Mouse (Mus musculus): ENCODE data around the gene Rabac1. TPM values are rescaled to one million over a fixed set of nuclear protein-coding genes. Genes with fewer than 3 reads are reported as not detected.

Rabac1 gene
- 129 and 144 TPM in 2 replicates for polyA plus RNA-seq (2014; fragmentation: Nextera tagmentation; extraction: Ambion mirVana)

DNA sequence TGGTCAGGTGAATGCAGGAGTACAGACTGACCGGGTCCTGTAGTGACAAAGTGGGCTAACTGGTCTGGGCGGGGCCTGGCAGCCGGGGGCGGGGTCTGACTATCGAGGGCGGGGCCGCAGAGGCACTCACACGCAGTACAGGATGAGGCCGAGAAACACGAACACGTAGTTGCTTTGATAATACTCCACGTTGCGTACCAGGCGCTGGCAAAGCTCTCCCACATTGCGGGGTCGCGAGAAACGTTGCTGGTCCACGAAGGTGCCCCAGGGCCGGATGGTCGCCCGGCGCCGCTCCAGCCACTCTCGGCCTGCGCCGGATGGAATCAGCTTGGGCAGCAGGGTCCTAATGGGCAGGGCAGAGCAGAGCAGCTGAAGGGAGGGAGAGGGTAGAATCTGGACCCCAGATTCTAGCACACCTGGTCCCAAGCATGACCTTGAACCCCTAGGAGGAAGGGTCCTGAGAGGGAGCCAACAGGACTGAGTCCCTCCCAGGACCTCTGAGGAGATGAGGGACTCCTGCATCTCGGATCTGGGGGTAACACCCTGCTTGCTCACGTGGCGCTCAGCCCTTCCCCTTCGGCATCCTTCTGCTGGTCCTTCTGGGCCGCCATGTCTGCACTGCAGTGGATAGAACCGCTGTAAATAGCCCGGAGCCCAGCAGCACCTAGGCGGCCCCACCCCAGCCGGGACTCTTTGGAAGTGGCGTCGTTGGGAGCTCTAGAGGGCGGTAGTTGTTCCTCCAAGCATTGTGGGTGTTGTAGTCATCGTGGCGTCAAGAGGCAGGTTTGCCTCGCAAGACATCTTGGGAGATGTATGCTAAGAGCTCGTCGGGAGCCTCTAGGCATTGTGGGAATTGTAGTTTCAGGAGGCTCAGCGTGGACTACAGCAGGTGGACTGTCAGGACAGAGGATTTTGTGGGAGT lies at the start of gene Rabac1:
Rabac1 (minus strand) TSS at position 783 of the 922 bp plus-strand sequence.
- no peaks in the 10 kb centered on the region for H3K27me3 ChIP-seq (ENCODE audit: control insufficient read depth, insufficient read depth, low read length)
- WGBS, result under 1% methylated on average over 45 of the region's 45 CpGs

DNA sequence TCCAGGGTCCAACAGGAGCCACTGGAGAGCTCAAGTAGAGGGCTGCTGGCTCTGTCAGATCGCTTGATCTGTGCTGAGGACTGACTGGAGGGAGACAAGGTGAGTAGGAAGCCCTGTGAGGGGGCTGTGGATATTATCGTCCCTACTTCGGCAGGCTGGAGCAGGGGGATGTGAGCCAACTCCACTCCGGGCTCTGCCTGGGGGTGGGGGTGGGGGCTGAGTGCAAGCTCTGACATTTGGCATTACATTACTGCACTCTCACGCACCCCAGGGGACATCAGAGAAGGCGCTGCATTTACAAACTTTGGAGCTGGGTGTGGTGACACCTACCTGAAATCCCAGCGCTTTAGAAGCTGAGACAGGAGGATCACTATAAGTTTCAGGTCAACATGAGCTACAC lies 39.0 kb upstream of the Rabac1 start:
- Histone ChIP-seq H3K9ac (ENCODE audit: low read depth, low read length) (no peak overlapping the region), H3K4me3 (ENCODE audit: low read length) (no peak overlapping the region), H3K4me2 (replicated peaks; ENCODE audit: low read depth, low read length) (no peak overlapping the region), H3K27me3 (ENCODE audit: control insufficient read depth, insufficient read depth, low read length) (peaks cover 54% of the 10 kb centered on the region), H3K36me3 (ENCODE audit: control insufficient read depth, insufficient read depth, low read length) (peaks cover 6% of the 10 kb centered on the region; the same call in 1 of the 2 replicates), H3K4me1 (ENCODE audit: control insufficient read depth, insufficient read depth, low read length) (0 out of 2 replicates have a peak, but pooled peaks cover 7% of the 10 kb centered on the region), H3K27ac (ENCODE audit: low read depth, low read length) (no peak overlapping the region), H3K9me3 (ENCODE audit: control insufficient read depth, low read length) (no peaks in the 10 kb centered on the region)
- ATAC-seq (ENCODE audit: low FRiP score, low TSS enrichment), result no peak
- WGBS, result 55% methylated on average over 7 of the region's 7 CpGs

More for the DNA sequence above, at the start of gene Rabac1:
- H3K27ac ChIP-seq (ENCODE audit: low read depth, low read length), result peak within 1 kb of the TSS; percentile 73; the same call in 1 of the 2 replicates
- ATAC-seq (ENCODE audit: low FRiP score, low TSS enrichment), result peak; percentile 90
- H3K4me1 ChIP-seq (ENCODE audit: control insufficient read depth, insufficient read depth, low read length), result 0 out of 2 replicates have a peak, but pooled peaks cover 7% of the 10 kb centered on the region
- H3K4me2 ChIP-seq (replicated peaks; ENCODE audit: low read depth, low read length), result peak within 1 kb of the TSS; percentile 72
- no peaks in the 10 kb centered on the region for H3K36me3 ChIP-seq (ENCODE audit: control insufficient read depth, insufficient read depth, low read length)
- H3K9me3 ChIP-seq (ENCODE audit: control insufficient read depth, low read length), result no peaks in the 10 kb centered on the region
- H3K9ac ChIP-seq (ENCODE audit: low read depth, low read length), result peak within 1 kb of the TSS; percentile 70
- H3K4me3 ChIP-seq (ENCODE audit: low read length), result peak within 1 kb of the TSS; percentile 69

DNA sequence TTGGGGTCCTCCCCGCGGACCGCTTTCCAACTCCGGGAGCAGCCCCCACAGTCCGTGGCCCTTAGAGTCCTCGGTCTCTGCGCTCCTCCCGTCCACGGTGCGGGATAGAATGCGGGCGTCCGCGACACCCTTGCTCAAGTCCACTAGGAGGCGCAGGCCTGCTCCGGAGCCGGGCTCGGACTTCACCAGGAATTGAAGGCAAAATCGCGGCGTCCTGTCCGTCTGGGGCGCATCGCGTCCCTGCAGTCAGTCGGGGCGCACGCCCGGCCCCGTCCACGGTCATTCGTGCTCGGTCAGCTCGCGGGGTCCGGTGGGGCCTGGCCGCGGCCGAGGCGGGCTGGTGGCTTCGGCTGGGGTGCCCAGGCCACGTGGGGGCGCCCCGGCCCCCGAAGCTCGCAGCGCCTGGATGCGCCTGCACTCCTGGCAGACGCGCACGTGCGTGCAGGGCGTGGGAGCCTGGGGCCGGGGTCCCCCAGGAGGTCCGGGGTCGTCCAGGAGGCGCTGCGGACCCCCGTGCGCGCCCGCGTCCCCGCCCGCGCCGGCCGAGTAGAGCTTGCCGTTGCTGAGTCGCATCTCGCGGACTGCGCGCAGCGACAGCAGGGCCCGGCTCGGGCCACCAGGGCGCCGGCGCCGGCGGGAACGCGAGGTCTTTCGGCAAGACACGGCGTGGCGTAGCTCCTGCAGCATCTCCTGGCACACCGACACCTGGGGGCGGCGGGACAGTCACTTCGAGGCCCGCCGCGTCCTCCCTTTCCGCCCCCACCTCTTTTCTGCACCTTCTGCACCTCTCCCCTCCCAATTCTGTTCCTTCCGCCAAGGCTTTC lies 37.7 kb upstream of the Rabac1 start:
- H3K27ac ChIP-seq (ENCODE audit: low read depth, low read length), result no peak overlapping the region
- peaks cover 6% of the 10 kb centered on the region; the same call in 1 of the 2 replicates for H3K36me3 ChIP-seq (ENCODE audit: control insufficient read depth, insufficient read depth, low read length)
- H3K9me3 ChIP-seq (ENCODE audit: control insufficient read depth, low read length), result no peaks in the 10 kb centered on the region
- H3K27me3 ChIP-seq (ENCODE audit: control insufficient read depth, insufficient read depth, low read length), result peaks cover 67% of the 10 kb centered on the region
- peak overlapping the region; percentile 35 for H3K4me3 ChIP-seq (ENCODE audit: low read length)
- H3K4me1 ChIP-seq (ENCODE audit: control insufficient read depth, insufficient read depth, low read length), result 0 out of 2 replicates have a peak, but pooled peaks cover 7% of the 10 kb centered on the region
- peak; percentile 47; the same call in 1 of the 2 replicates for ATAC-seq (ENCODE audit: low FRiP score, low TSS enrichment)
- H3K9ac ChIP-seq (ENCODE audit: low read depth, low read length), result 0 out of 2 replicates have a peak overlapping the region, but pooled peaks have one; percentile 23
- 2% methylated on average over 89 of the region's 97 CpGs for WGBS
- H3K4me2 ChIP-seq (replicated peaks; ENCODE audit: low read depth, low read length), result peak overlapping the region; percentile 67

DNA sequence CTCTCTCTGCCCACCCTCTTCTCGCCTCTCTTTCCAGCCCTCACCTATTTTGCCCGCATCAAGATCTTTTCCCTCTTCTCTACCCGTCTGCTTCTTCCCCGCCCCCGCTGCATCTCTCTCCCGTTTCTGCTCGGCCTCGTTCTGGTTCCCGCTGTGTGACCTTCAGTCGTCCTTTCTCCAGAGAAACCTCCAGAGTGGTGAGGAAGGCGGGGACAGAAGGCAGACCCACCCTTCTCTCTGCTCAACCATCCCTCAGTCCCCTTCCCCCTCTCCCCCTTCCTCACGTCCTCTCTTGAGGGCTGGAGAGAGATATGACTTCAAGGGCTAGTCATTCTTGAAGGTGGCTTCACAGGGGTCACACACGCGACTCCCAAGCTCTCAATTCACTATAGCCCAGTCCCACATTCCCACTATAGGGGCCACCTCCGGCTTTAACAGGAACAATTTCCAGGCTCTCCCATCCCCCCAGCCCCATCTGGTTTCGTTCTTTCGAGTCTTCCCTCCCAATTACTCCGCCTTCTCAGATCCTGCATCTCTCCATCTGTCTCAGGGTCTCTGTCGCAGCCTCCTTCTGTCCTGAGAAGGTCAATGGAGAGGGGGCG lies 36.6 kb upstream of the Rabac1 start:
- 10% methylated on average over 20 of the region's 20 CpGs for WGBS
- H3K36me3 ChIP-seq (ENCODE audit: control insufficient read depth, insufficient read depth, low read length), result peaks cover 6% of the 10 kb centered on the region; the same call in 1 of the 2 replicates
- H3K9me3 ChIP-seq (ENCODE audit: control insufficient read depth, low read length), result no peaks in the 10 kb centered on the region
- no peak overlapping the region for H3K27ac ChIP-seq (ENCODE audit: low read depth, low read length)
- H3K4me2 ChIP-seq (replicated peaks; ENCODE audit: low read depth, low read length), result no peak overlapping the region
- no peak for ATAC-seq (ENCODE audit: low FRiP score, low TSS enrichment)
- peaks cover 75% of the 10 kb centered on the region for H3K27me3 ChIP-seq (ENCODE audit: control insufficient read depth, insufficient read depth, low read length)
- 0 out of 2 replicates have a peak, but pooled peaks cover 7% of the 10 kb centered on the region for H3K4me1 ChIP-seq (ENCODE audit: control insufficient read depth, insufficient read depth, low read length)
- no peak overlapping the region for H3K4me3 ChIP-seq (ENCODE audit: low read length)
- H3K9ac ChIP-seq (ENCODE audit: low read depth, low read length), result no peak overlapping the region

DNA sequence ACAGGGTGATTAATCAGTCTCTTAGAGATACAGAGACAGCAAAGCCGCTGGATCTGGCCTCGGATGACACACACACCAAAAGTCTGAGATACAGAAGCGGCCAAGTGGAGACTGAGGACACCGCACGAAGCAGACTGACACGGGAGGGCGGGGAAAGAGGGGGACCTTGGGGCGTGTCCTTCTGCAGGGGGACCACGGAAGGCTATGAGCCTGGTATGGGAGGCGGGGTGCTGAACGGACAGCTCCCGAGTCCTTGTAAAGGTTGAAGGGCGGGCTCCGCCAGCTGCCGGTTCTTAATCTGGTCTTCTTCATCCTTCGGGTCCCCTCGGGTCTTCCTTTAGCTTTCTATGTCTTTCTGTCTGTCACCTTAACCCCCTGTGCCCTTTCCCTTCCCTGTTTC lies 36.1 kb upstream of the Rabac1 start:
- no peak overlapping the region for H3K4me2 ChIP-seq (replicated peaks; ENCODE audit: low read depth, low read length)
- WGBS, result under 1% methylated on average over 17 of the region's 17 CpGs

DNA sequence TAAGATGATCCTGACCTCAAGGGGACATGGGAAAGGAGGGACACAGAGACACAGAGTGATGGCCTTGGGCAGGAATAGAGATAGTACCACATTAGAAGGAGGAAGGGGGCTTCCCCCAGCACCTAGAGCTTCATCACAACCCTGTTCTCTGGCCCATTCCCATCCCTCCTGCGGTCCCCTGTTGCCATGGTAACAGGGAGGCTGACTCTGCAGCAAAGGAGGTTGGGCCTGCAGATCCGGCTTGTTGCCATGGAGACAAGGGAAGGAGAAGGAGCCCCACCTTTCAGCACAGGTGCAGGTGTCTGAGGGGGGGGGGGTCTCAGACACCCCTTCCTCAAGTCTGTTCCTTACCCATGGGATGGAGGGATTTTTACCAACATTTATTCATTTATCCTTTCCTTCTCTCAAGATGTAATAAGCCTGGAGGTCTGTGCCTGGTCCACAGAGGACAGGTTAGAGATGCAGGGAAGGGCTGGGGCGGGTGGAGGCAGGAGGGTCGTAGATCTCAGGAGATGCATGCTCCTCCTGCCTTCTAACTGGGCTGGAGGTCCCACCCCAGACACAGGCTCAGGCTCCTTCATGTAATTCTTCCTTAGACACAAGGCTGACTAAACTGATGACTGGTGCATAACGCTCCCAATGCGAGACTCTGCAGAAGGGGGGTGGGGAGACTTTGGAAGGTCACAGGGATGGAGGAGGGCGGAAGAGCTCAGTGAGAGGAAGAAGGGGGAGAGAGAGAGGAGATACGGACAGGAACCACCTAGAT lies 35.2 kb upstream of the Rabac1 start:
- Histone ChIP-seq H3K27ac (ENCODE audit: low read depth, low read length) (no peak overlapping the region), H3K27me3 (ENCODE audit: control insufficient read depth, insufficient read depth, low read length) (peaks cover 75% of the 10 kb centered on the region), H3K36me3 (ENCODE audit: control insufficient read depth, insufficient read depth, low read length) (peaks cover 2% of the 10 kb centered on the region; the same call in 1 of the 2 replicates), H3K9ac (ENCODE audit: low read depth, low read length) (no peak overlapping the region), H3K4me3 (ENCODE audit: low read length) (no peak overlapping the region), H3K4me2 (replicated peaks; ENCODE audit: low read depth, low read length) (no peak overlapping the region), H3K9me3 (ENCODE audit: control insufficient read depth, low read length) (no peaks in the 10 kb centered on the region), H3K4me1 (ENCODE audit: control insufficient read depth, insufficient read depth, low read length) (0 out of 2 replicates have a peak, but pooled peaks cover 7% of the 10 kb centered on the region)
- 27% methylated on average over 8 of the region's 8 CpGs for WGBS
- ATAC-seq (ENCODE audit: low FRiP score, low TSS enrichment), result no peak

More for the DNA sequence above, 36.1 kb upstream of the Rabac1 start:
- no peak overlapping the region for H3K27ac ChIP-seq (ENCODE audit: low read depth, low read length)
- 0 out of 2 replicates have a peak, but pooled peaks cover 7% of the 10 kb centered on the region for H3K4me1 ChIP-seq (ENCODE audit: control insufficient read depth, insufficient read depth, low read length)
- H3K9me3 ChIP-seq (ENCODE audit: control insufficient read depth, low read length), result no peaks in the 10 kb centered on the region
- ATAC-seq (ENCODE audit: low FRiP score, low TSS enrichment), result peak; percentile 21; the same call in 1 of the 2 replicates
- H3K9ac ChIP-seq (ENCODE audit: low read depth, low read length), result no peak overlapping the region
- peaks cover 75% of the 10 kb centered on the region for H3K27me3 ChIP-seq (ENCODE audit: control insufficient read depth, insufficient read depth, low read length)
- H3K36me3 ChIP-seq (ENCODE audit: control insufficient read depth, insufficient read depth, low read length), result peaks cover 4% of the 10 kb centered on the region; the same call in 1 of the 2 replicates
- H3K4me3 ChIP-seq (ENCODE audit: low read length), result no peak overlapping the region; the same call in 1 of the 2 replicates

DNA sequence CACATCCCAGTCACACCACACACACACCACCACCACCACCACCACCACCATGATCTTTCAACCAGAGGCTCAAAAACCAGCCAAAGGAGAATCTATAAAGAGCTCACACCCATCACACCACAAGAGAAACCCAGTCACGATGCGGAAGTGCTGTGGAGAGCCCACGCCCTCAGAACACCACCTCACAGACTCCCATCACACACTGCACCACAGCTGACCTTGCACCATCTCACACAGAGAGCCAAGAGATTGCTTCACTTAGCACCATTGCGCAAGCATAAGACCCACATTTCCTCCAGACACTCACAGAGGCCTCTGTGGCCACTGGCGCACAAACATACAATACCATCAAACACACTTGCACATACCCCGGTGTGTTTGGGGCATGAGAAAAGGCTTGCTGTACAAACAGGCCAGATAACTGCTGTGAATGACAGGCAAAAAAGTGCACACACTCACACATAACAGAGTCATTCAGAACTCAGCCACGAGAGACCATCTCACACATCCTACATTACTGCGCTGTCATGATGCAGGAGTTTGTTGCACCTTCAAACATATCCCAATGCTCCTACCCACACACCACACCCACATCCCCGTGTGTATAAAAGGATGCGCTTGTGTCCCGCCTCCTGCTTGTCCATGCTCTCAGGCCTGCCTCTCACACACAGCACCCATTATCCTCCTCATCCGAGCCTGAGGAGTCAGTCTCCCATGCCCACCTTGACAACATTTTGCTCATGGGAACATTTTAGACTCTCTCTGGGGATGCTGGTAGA lies 34.2 kb upstream of the Rabac1 start:
- WGBS, result 83% methylated on average over 12 of the region's 12 CpGs
- H3K36me3 ChIP-seq (ENCODE audit: control insufficient read depth, insufficient read depth, low read length), result no peaks in the 10 kb centered on the region
- peaks cover 73% of the 10 kb centered on the region for H3K27me3 ChIP-seq (ENCODE audit: control insufficient read depth, insufficient read depth, low read length)
- no peak overlapping the region for H3K9ac ChIP-seq (ENCODE audit: low read depth, low read length)
- no peak overlapping the region for H3K27ac ChIP-seq (ENCODE audit: low read depth, low read length)
- no peaks in the 10 kb centered on the region for H3K9me3 ChIP-seq (ENCODE audit: control insufficient read depth, low read length)
- H3K4me1 ChIP-seq (ENCODE audit: control insufficient read depth, insufficient read depth, low read length), result 0 out of 2 replicates have a peak, but pooled peaks cover 7% of the 10 kb centered on the region
- no peak overlapping the region for H3K4me2 ChIP-seq (replicated peaks; ENCODE audit: low read depth, low read length)
- H3K4me3 ChIP-seq (ENCODE audit: low read length), result no peak overlapping the region
- ATAC-seq (ENCODE audit: low FRiP score, low TSS enrichment), result no peak

Measured in kidney, embryonic 14.5 days (tissue).